Mouse (Mus musculus) forebrain, embryonic 15.5 days (tissue): ENCODE results near the gene Stard9. TPM values are rescaled to one million over a fixed set of nuclear protein-coding genes. Genes with fewer than 3 reads are reported as not detected.
A peak's percentile ranks its signal among the peaks of the same experiment; 100 is the strongest.

ENCODE experiments used
- ATAC-seq: fragments of 200-750 bp; cut with Nextera tagmentation; replicated peaks from 2 replicates; pipeline ENCODE4 v1.8.0; 2017; ENCODE audit warnings: mild to moderate bottlenecking, moderate TSS enrichment, moderate library complexity
- H3K27ac ChIP-seq: fragments of 300-500 bp; sonication (generic); replicated peaks from 2 replicates; pipeline ENCODE4 v1.5.1; 2015; ENCODE audit warnings: mild to moderate bottlenecking, inconsistent platforms
- H3K27me3 ChIP-seq: fragments of 300-500 bp; sonication (generic); 2 replicates; pipeline ENCODE4 v1.6.1; 2015; ENCODE audit warnings: inconsistent platforms
- H3K36me3 ChIP-seq: fragments of 300-500 bp; sonication (generic); 2 replicates; pipeline ENCODE4 v1.6.1; 2015; ENCODE audit warnings: mild to moderate bottlenecking, inconsistent platforms
- H3K4me1 ChIP-seq: fragments of 300-500 bp; sonication (generic); 2 replicates; pipeline ENCODE4 v1.6.1; 2015; ENCODE audit warnings: inconsistent platforms
- H3K4me2 ChIP-seq: fragments of 300-500 bp; sonication (generic); replicated peaks from 2 replicates; pipeline ENCODE4 v1.6.1; 2015; ENCODE audit warnings: mild to moderate bottlenecking, inconsistent platforms
- H3K4me3 ChIP-seq: fragments of 300-500 bp; sonication (generic); 2 replicates; pipeline ENCODE4 v1.5.1; 2015; ENCODE audit warnings: mild to moderate bottlenecking, inconsistent platforms
- H3K9ac ChIP-seq: fragments of 300-500 bp; sonication (generic); replicated peaks from 2 replicates; pipeline ENCODE4 v1.6.1; 2015; ENCODE audit warnings: mild to moderate bottlenecking, inconsistent platforms
- H3K9me3 ChIP-seq: fragments of 300-500 bp; sonication (generic); 2 replicates; pipeline ENCODE4 v1.6.1; 2016; ENCODE audit warnings: inconsistent platforms
- WGBS: fragments of 180-500 bp; shearing (Covaris S2); methylation state at CpG from one replicate; pipeline ENCODE4 v1.1.7; 2015; ENCODE audit warnings: mixed read lengths; 5-methylcytosine and 5-hydroxymethylcytosine counted together
- polyA plus RNA-seq: library from polyadenylated mRNA; unstranded; fragments of >200 nt; fragmentation: Nextera tagmentation; extraction: Ambion mirVana; gene quantifications from 2 replicates; pipeline ENCODE4 v1.2.1, GENCODE M21; 2015

The Stard9 gene
- 4.0 and 4.1 TPM in 2 replicates for polyA plus RNA-seq

GRCm38 (mm10) chr2:120628886-120629735, at the start of gene Stard9:
Gene Stard9, plus strand, starts transcription at chr2:120629121.
- Histone ChIP-seq H3K4me2 (peak within 1 kb of the TSS; percentile 66), H3K4me1 (peaks cover 4% of the 10 kb centered on the region), H3K27me3 (no peaks in the 10 kb centered on the region), H3K27ac (peak within 1 kb of the TSS; percentile 67), H3K9me3 (no peaks in the 10 kb centered on the region), H3K4me3 (peak within 1 kb of the TSS; percentile 57), H3K9ac (peak within 1 kb of the TSS; percentile 55), H3K36me3 (0 out of 2 replicates have a peak, but pooled peaks cover 2% of the 10 kb centered on the region)
- peak; percentile 100 for ATAC-seq
- WGBS, result 2% methylated on average over 36 of the region's 36 CpGs

GRCm38 (mm10) chr2:120589759-120590158, 39.2 kb upstream of the Stard9 start:
- H3K4me1 ChIP-seq, result no peaks in the 10 kb centered on the region
- H3K27me3 ChIP-seq, result no peaks in the 10 kb centered on the region
- no peak overlapping the region for H3K9ac ChIP-seq
- no peak overlapping the region for H3K4me3 ChIP-seq
- H3K4me2 ChIP-seq, result no peak overlapping the region
- no peak for ATAC-seq
- no peaks in the 10 kb centered on the region for H3K9me3 ChIP-seq
- WGBS, result 79% methylated on average over 5 of the region's 5 CpGs
- no peak overlapping the region for H3K27ac ChIP-seq
- peaks cover 38% of the 10 kb centered on the region for H3K36me3 ChIP-seq

- Histone ChIP-seq H3K27ac (no peak overlapping the region), H3K4me1 (no peaks in the 10 kb centered on the region), H3K36me3 (peaks cover 38% of the 10 kb centered on the region), H3K4me3 (no peak overlapping the region), H3K27me3 (no peaks in the 10 kb centered on the region), H3K4me2 (no peak overlapping the region), H3K9me3 (no peaks in the 10 kb centered on the region), H3K9ac (no peak overlapping the region)
- WGBS, result 97% methylated on average over 1 of the region's 1 CpGs
- no peak for ATAC-seq
Measured at GRCm38 (mm10) chr2:120592227-120592626, 36.7 kb upstream of the Stard9 start.

GRCm38 (mm10) chr2:120597734-120598133, 31.2 kb upstream of the Stard9 start:
- Histone ChIP-seq H3K4me3 (no peak overlapping the region), H3K4me2 (no peak overlapping the region), H3K4me1 (no peaks in the 10 kb centered on the region), H3K27ac (no peak overlapping the region), H3K36me3 (peaks cover 58% of the 10 kb centered on the region), H3K9me3 (no peaks in the 10 kb centered on the region), H3K9ac (no peak overlapping the region), H3K27me3 (no peaks in the 10 kb centered on the region)
- WGBS, result 92% methylated on average over 2 of the region's 2 CpGs
- no peak for ATAC-seq

- H3K36me3 ChIP-seq, result peaks cover 64% of the 10 kb centered on the region
- H3K27me3 ChIP-seq, result no peaks in the 10 kb centered on the region
- no peak overlapping the region for H3K27ac ChIP-seq
- WGBS, result 94% methylated on average over 4 of the region's 4 CpGs
- H3K4me2 ChIP-seq, result no peak overlapping the region
- H3K4me3 ChIP-seq, result no peak overlapping the region
- ATAC-seq, result no peak
- H3K9me3 ChIP-seq, result no peaks in the 10 kb centered on the region
- no peaks in the 10 kb centered on the region for H3K4me1 ChIP-seq
- no peak overlapping the region for H3K9ac ChIP-seq
Measured at GRCm38 (mm10) chr2:120599506-120599905, 29.4 kb upstream of the Stard9 start.

GRCm38 (mm10) chr2:120606021-120606690, 22.8 kb upstream of the Stard9 start:
- H3K4me1 ChIP-seq, result peaks cover 18% of the 10 kb centered on the region
- 91% methylated on average over 6 of the region's 6 CpGs for WGBS
- no peak for ATAC-seq

GRCm38 (mm10) chr2:120608830-120609723, 19.8 kb upstream of the Stard9 start, which contains the start of the genes Haus2 and Lrrc57:
Gene Haus2, plus strand, starts transcription at chr2:120609383.
Gene Lrrc57, minus strand, starts transcription at chr2:120609520.
- Histone ChIP-seq H3K4me1 (peaks cover 18% of the 10 kb centered on the region), H3K36me3 (peaks cover 22% of the 10 kb centered on the region), H3K27ac (peak within 1 kb of the TSS; percentile 94), H3K4me2 (peak within 1 kb of the TSS; percentile 67), H3K9me3 (no peaks in the 10 kb centered on the region), H3K9ac (peak within 1 kb of the TSS; percentile 89), H3K4me3 (peak within 1 kb of the TSS; percentile 81), H3K27me3 (no peaks in the 10 kb centered on the region)
- ATAC-seq, result peak; percentile 97
- under 1% methylated on average over 52 of the region's 52 CpGs for WGBS

More at GRCm38 (mm10) chr2:120606021-120606690, 22.8 kb upstream of the Stard9 start:
- Histone ChIP-seq H3K9me3 (no peaks in the 10 kb centered on the region), H3K27ac (no peak overlapping the region), H3K9ac (no peak overlapping the region), H3K4me3 (no peak overlapping the region), H3K27me3 (no peaks in the 10 kb centered on the region), H3K36me3 (peaks cover 26% of the 10 kb centered on the region), H3K4me2 (no peak overlapping the region)

GRCm38 (mm10) chr2:120616279-120617163, 12.4 kb upstream of the Stard9 start:
- Histone ChIP-seq H3K4me2 (no peak overlapping the region), H3K4me1 (no peaks in the 10 kb centered on the region), H3K9ac (no peak overlapping the region), H3K4me3 (no peak overlapping the region), H3K36me3 (peaks cover 43% of the 10 kb centered on the region), H3K9me3 (no peaks in the 10 kb centered on the region), H3K27me3 (no peaks in the 10 kb centered on the region), H3K27ac (no peak overlapping the region)
- ATAC-seq, result no peak
- WGBS, result 92% methylated on average over 5 of the region's 5 CpGs

- H3K27me3 ChIP-seq, result no peaks in the 10 kb centered on the region
- peaks cover 33% of the 10 kb centered on the region for H3K36me3 ChIP-seq
- H3K9ac ChIP-seq, result no peak overlapping the region
- H3K9me3 ChIP-seq, result no peaks in the 10 kb centered on the region
- ATAC-seq, result no peak
- H3K27ac ChIP-seq, result no peak overlapping the region
- H3K4me1 ChIP-seq, result no peaks in the 10 kb centered on the region
- no peak overlapping the region for H3K4me3 ChIP-seq
- no peak overlapping the region for H3K4me2 ChIP-seq
- whole genome bisulfite sequencing, result 100% methylated on average over 1 of the region's 1 CpGs
Measured at GRCm38 (mm10) chr2:120619538-120619937, 9.4 kb upstream of the Stard9 start.

- Histone ChIP-seq H3K36me3 (peaks cover 19% of the 10 kb centered on the region), H3K4me1 (no peaks in the 10 kb centered on the region), H3K4me3 (no peak overlapping the region), H3K27me3 (no peaks in the 10 kb centered on the region), H3K4me2 (no peak overlapping the region), H3K27ac (no peak overlapping the region), H3K9me3 (no peaks in the 10 kb centered on the region), H3K9ac (no peak overlapping the region)
- no peak for ATAC-seq
Measured at GRCm38 (mm10) chr2:120622920-120623319, 6.0 kb upstream of the Stard9 start.
